ENCODE assay signal across 7 mouse cellular contexts in the genomic region with DNA sequence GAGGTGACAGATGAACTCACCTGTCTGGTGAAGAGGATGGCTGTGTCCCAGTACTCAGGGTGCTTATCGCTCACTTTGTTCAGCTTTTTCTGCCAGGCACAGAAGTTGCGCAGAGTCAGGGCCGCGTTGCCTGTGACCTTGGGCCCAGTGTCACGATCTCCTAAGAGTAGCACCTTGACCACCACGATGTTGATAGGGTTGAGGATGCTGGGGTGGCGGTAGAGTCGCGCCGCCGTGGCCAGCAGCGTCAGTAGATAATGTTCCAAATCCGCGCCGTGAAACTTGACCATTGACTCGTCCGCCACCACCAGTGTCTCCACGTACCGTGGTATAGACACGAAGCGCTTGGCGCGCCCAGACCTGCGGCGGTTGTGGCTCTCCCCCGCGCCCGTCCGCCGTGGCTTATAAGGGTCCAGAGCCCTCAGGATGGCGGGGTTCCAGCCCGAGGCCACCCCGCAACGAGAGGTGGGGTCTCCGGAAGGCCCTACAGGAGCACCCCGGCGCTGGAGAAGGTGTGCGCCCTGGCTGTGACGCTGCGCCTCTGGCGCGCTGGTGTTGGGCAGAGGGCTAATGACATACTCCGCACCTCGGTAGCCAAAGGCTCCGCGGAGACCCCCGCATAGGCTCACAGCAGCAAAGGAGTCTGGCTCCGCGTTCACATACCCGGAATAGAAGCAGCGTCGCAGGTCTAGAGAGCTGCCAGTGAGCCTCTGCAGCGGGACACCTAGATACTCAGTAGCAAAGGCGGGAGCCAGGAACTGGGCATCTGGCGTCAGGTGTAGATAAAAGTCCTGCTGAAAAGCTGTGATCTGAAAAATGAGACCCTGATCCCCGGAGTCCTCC. TPM values are rescaled to one million over a fixed set of nuclear protein-coding genes. Genes with fewer than 3 reads are reported as not detected.
DNase-seq lines count a peak whose midpoint lies in the region; ATAC-seq and TF ChIP-seq lines count a peak whose summit lies in the region.

No protein-coding gene starts in this region.

- peaks cover 42% of the 10 kb centered on the region for H3K27me3 ChIP-seq in E14TG2a.4 (ENCODE audit: insufficient read depth, low read length)
- peaks cover 3% of the 10 kb centered on the region; the same call in 1 of the 2 replicates for H3K27me3 ChIP-seq in ES-Bruce4 (ENCODE audit: control insufficient read depth, insufficient read depth, low read length, poor library complexity, severe bottlenecking)
- peaks cover 11% of the 10 kb centered on the region for H3K27me3 ChIP-seq in heart, embryonic 11.5 days (ENCODE audit: control insufficient read depth, insufficient read depth, low read length)
- peaks cover 26% of the 10 kb centered on the region for H3K27me3 ChIP-seq in liver, embryonic 11.5 days (replicated peaks; ENCODE audit: control insufficient read depth, insufficient read depth, low read length)

- DNase-seq in liver, embryonic 11.5 days (ENCODE audit: low spot score), result no peak
- no peak for DNase-seq in urinary bladder, postnatal 10 days (ENCODE audit: low spot score)
- no peak for DNase-seq in adipocyte (ENCODE audit: low spot score)

- TF ChIP-seq EP300 in ES-Bruce4 (IDR thresholded peaks at IDR 0.05; ENCODE audit: insufficient read depth, low read depth, low read length), result no peak

- ATAC-seq in heart, embryonic 11.5 days (replicated peaks; ENCODE audit: insufficient number of reproducible peaks, low FRiP score, low TSS enrichment), result no peak
- ATAC-seq in liver, embryonic 11.5 days (replicated peaks; ENCODE audit: low FRiP score), result no peak
- no peak for ATAC-seq in frontal cortex, adult (ENCODE audit: low TSS enrichment)

- peaks cover 12% of the 10 kb centered on the region for H3K9me3 ChIP-seq in E14TG2a.4 (ENCODE audit: low read length)
- no peaks in the 10 kb centered on the region for H3K9me3 ChIP-seq in ES-Bruce4 (replicated peaks; ENCODE audit: control insufficient read depth, insufficient read depth, low read length, poor library complexity, severe bottlenecking)
- H3K9me3 ChIP-seq in heart, embryonic 11.5 days (replicated peaks; ENCODE audit: control insufficient read depth, low read length), result no peaks in the 10 kb centered on the region
- no peaks in the 10 kb centered on the region for H3K9me3 ChIP-seq in liver, embryonic 11.5 days (ENCODE audit: control insufficient read depth, low read length)

- H3K27ac ChIP-seq in ES-Bruce4 (ENCODE audit: insufficient read depth, low read length), result no peak overlapping the region
- no peak overlapping the region for H3K27ac ChIP-seq in heart, embryonic 11.5 days (ENCODE audit: low read depth, low read length)
- H3K27ac ChIP-seq in liver, embryonic 11.5 days (ENCODE audit: low read depth, low read length), result no peak overlapping the region

- H3K4me3 ChIP-seq in E14TG2a.4 (replicated peaks; ENCODE audit: low read length) (peak overlapping the region; percentile 84), ES-Bruce4 (ENCODE audit: low read depth, low read length) (peak overlapping the region; percentile 64)
- peak overlapping the region; percentile 69 for H3K4me3 ChIP-seq in heart, embryonic 11.5 days (ENCODE audit: low read depth, low read length)
- H3K4me3 ChIP-seq in liver, embryonic 11.5 days (ENCODE audit: low read depth, low read length), result peak overlapping the region; percentile 53

- WGBS in heart, embryonic 11.5 days (ENCODE audit: insufficient replicate concordance), result 4% methylated on average over 56 of the region's 56 CpGs
- 5% methylated on average over 56 of the region's 56 CpGs for WGBS in liver, embryonic 11.5 days

- H3K36me3 ChIP-seq in E14TG2a.4 (ENCODE audit: insufficient read depth, low read length) (no peaks in the 10 kb centered on the region), ES-Bruce4 (ENCODE audit: control insufficient read depth, insufficient read depth, low read length, poor library complexity, severe bottlenecking) (no peaks in the 10 kb centered on the region)
- no peaks in the 10 kb centered on the region for H3K36me3 ChIP-seq in heart, embryonic 11.5 days (ENCODE audit: control insufficient read depth, insufficient read depth, low read length)
- H3K36me3 ChIP-seq in liver, embryonic 11.5 days (ENCODE audit: control insufficient read depth, insufficient read depth, low read length), result no peaks in the 10 kb centered on the region

- peak overlapping the region; percentile 38 for H3K9ac ChIP-seq in ES-Bruce4 (ENCODE audit: low read depth, poor library complexity, severe bottlenecking)
- peak overlapping the region; percentile 75 for H3K9ac ChIP-seq in heart, embryonic 11.5 days (ENCODE audit: low read depth, low read length)
- H3K9ac ChIP-seq in liver, embryonic 11.5 days (ENCODE audit: low read depth, low read length), result no peak overlapping the region

- TF ChIP-seq CTCF in E14TG2a.4 (conservative IDR thresholded peaks at IDR 0.05; ENCODE audit: low read length), result no peak
- TF ChIP-seq CTCF in ES-Bruce4 (IDR thresholded peaks at IDR 0.05; ENCODE audit: low read depth, low read length), result no peak

- no peak for TF ChIP-seq POLR2A in ES-Bruce4 (IDR thresholded peaks at IDR 0.05; ENCODE audit: insufficient read depth, low read length)

- H3K4me2 ChIP-seq in heart, embryonic 11.5 days, result peak overlapping the region; percentile 91
- peak overlapping the region; percentile 73 for H3K4me2 ChIP-seq in liver, embryonic 11.5 days

- peaks cover 20% of the 10 kb centered on the region for H3K4me1 ChIP-seq in E14TG2a.4 (replicated peaks; ENCODE audit: low read depth, low read length)
- H3K4me1 ChIP-seq in ES-Bruce4 (ENCODE audit: control insufficient read depth, insufficient read depth, low read length), result no peaks in the 10 kb centered on the region
- H3K4me1 ChIP-seq in heart, embryonic 11.5 days (ENCODE audit: control insufficient read depth, insufficient read depth, low read length), result peaks cover 16% of the 10 kb centered on the region; the same call in 1 of the 2 replicates
- H3K4me1 ChIP-seq in liver, embryonic 11.5 days (replicated peaks; ENCODE audit: control insufficient read depth, insufficient read depth, low read length), result no peaks in the 10 kb centered on the region

RNA-seq across cellular contexts. Expression of a gene that starts 0.8 kb away (rescaled TPM):
- 4.6 and 5.0 TPM in 2 replicates for polyA plus RNA-seq in ES-Bruce4 (2011; ENCODE audit: insufficient read depth, insufficient read length, low read depth, missing spikeins)
- polyA plus RNA-seq in heart, embryonic 11.5 days (2014; fragmentation: Nextera tagmentation; extraction: Ambion mirVana), result 5.7 and 7.2 TPM in 2 replicates
- polyA plus RNA-seq in liver, embryonic 11.5 days (2014; fragmentation: Nextera tagmentation; extraction: Ambion mirVana), result 2.5 and 3.0 TPM in 2 replicates

RNA-seq across cellular contexts. Expression of a gene that starts 20.9 kb away (rescaled TPM):
- polyA plus RNA-seq in ES-Bruce4 (2011; ENCODE audit: insufficient read depth, insufficient read length, low read depth, missing spikeins), result 0.22 TPM in 1 of 2 replicates, not detected in the other
- polyA plus RNA-seq in heart, embryonic 11.5 days (2014; fragmentation: Nextera tagmentation; extraction: Ambion mirVana), result 6.0 and 6.7 TPM in 2 replicates
- 0.12 and 0.19 TPM in 2 replicates for polyA plus RNA-seq in liver, embryonic 11.5 days (2014; fragmentation: Nextera tagmentation; extraction: Ambion mirVana)
